Comparison of ENCODE assay signal across 15 mouse cellular contexts in the genomic region with DNA sequence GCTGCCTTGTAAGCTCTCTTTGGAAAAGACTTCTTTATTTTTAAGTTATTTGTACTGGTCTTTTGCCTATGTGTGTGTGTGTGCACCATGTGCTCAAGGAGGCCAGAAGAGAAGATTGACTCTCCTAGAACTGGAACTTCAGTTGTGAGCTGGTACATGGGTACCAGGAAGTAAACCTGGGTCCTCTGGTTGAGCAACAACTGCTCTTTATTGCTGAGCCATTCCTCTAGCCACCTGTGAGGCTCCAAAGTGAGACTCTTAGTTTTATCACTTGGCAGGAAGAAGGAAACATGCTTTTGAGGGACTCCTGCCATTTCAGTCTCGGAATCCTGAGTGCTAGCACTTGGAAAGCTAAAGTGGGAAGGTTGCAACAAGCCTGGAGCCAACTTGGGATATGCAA.
"Had no signal": no experiment of that assay in that cellular context is flagged by ENCODE, and none has a peak within 500 bp of the region (broad histone marks: within the 10 kb centered on the region; RNA-seq: fewer than 3 reads in every experiment).

No protein-coding gene starts in this region.

- DNase-seq: liver, postnatal 0 days; lung, embryonic 14.5 days; right cerebral cortex, postnatal 14 days; thymus, adult 2 months; thymus, postnatal 25 days; thymus, postnatal 4 days had no signal

- ATAC-seq: liver, postnatal 0 days; midbrain, embryonic 13.5 days; midbrain, embryonic 15.5 days had no signal

- H3K4me1 ChIP-seq: liver, embryonic 15.5 days; megakaryocyte, embryonic 14.5 days; midbrain, embryonic 13.5 days; midbrain, embryonic 15.5 days; neural tube, embryonic 12.5 days; stomach, embryonic 15.5 days had no signal

- H3K9ac ChIP-seq: liver, embryonic 15.5 days; liver, postnatal 0 days; lung, embryonic 14.5 days; midbrain, embryonic 13.5 days; midbrain, embryonic 15.5 days; neural tube, embryonic 12.5 days; stomach, embryonic 15.5 days had no signal

- H3K27me3 ChIP-seq: liver, embryonic 15.5 days; megakaryocyte, embryonic 14.5 days; midbrain, embryonic 13.5 days; midbrain, embryonic 15.5 days; neural tube, embryonic 12.5 days; stomach, embryonic 15.5 days had no signal

- H3K27ac ChIP-seq: liver, embryonic 15.5 days; macrophage; midbrain, embryonic 13.5 days; midbrain, embryonic 15.5 days; neural tube, embryonic 12.5 days; stomach, embryonic 15.5 days; stomach, postnatal 0 days had no signal

- H3K9me3 ChIP-seq: liver, embryonic 15.5 days; midbrain, embryonic 13.5 days; midbrain, embryonic 15.5 days; neural tube, embryonic 12.5 days; stomach, embryonic 15.5 days had no signal

- H3K4me3 ChIP-seq: liver, embryonic 15.5 days; megakaryocyte, embryonic 14.5 days; midbrain, embryonic 13.5 days; midbrain, embryonic 15.5 days; neural tube, embryonic 12.5 days; stomach, embryonic 15.5 days had no signal

- H3K4me2 ChIP-seq: liver, embryonic 15.5 days; lung, embryonic 14.5 days; midbrain, embryonic 11.5 days; midbrain, embryonic 13.5 days; midbrain, embryonic 15.5 days; neural tube, embryonic 12.5 days; stomach, embryonic 15.5 days had no signal

- H3K36me3 ChIP-seq: liver, embryonic 15.5 days; midbrain, embryonic 13.5 days; midbrain, embryonic 15.5 days; neural tube, embryonic 12.5 days; stomach, embryonic 15.5 days had no signal
